Mouse (Mus musculus) embryonic facial prominence, embryonic 10.5 days (tissue): ENCODE data around the gene Cux1. TPM values are rescaled to one million over a fixed set of nuclear protein-coding genes. Genes with fewer than 3 reads are reported as not detected.

Experiments
- DNase-seq: peaks from one replicate; pipeline ENCODE4 v3.0.0-alpha.2; 2017; ENCODE audit warnings: low spot score
- H3K27ac ChIP-seq: fragments of 300-500 bp; sonication (generic); replicated peaks from 2 replicates; pipeline ENCODE4 v1.5.1; 2016; ENCODE audit warnings: mild to moderate bottlenecking
- H3K27me3 ChIP-seq: fragments of 300-500 bp; sonication (generic); replicated peaks from 2 replicates; pipeline ENCODE4 v1.6.1; 2016; ENCODE audit warnings: low read depth, mild to moderate bottlenecking; ENCODE audit not compliant: poor library complexity, severe bottlenecking
- H3K36me3 ChIP-seq: fragments of 300-500 bp; sonication (generic); replicated peaks from 2 replicates; pipeline ENCODE4 v1.6.1; 2016; ENCODE audit warnings: mild to moderate bottlenecking, moderate library complexity
- H3K4me1 ChIP-seq: fragments of 300-500 bp; sonication (generic); 2 replicates; pipeline ENCODE4 v1.6.1; 2016
- H3K4me3 ChIP-seq: fragments of 300-500 bp; sonication (generic); 2 replicates; pipeline ENCODE4 v1.5.1; 2016; ENCODE audit warnings: mild to moderate bottlenecking, moderate library complexity
- H3K9me3 ChIP-seq: fragments of 300-500 bp; sonication (generic); 2 replicates; pipeline ENCODE4 v1.6.1; 2016; ENCODE audit warnings: mild to moderate bottlenecking
- WGBS: fragments of 180-500 bp; shearing (Covaris S2); methylation state at CpG from one replicate; pipeline ENCODE4 v1.1.7; 2016; 5-methylcytosine and 5-hydroxymethylcytosine counted together
- polyA plus RNA-seq: library from polyadenylated mRNA; unstranded; fragments of >200 nt; fragmentation: Nextera tagmentation; extraction: Ambion mirVana; gene quantifications from 2 replicates; pipeline ENCODE4 v1.2.1, GENCODE M21; 2016

Gene Cux1
- polyA plus RNA-seq, 1 experiment from 2014 or later = 75.3 TPM

- Histone ChIP-seq H3K27ac (peak overlapping the region; percentile 88), H3K4me1 (peaks cover 63% of the 10 kb centered on the region), H3K27me3 (no peaks in the 10 kb centered on the region), H3K4me3 (peak overlapping the region; percentile 79), H3K36me3 (peaks cover 12% of the 10 kb centered on the region), H3K9me3 (no peaks in the 10 kb centered on the region)
- under 1% methylated on average over 56 of the region's 57 CpGs for WGBS
- peak; percentile 94 for DNase-seq
Measured at GRCm38 (mm10) chr5:136244762-136245540, 322.3 kb downstream of the Cux1 start.

- no peaks in the 10 kb centered on the region for H3K9me3 ChIP-seq
- H3K36me3 ChIP-seq = peaks cover 7% of the 10 kb centered on the region
- WGBS = under 1% methylated on average over 67 of the region's 67 CpGs
- peak overlapping the region; percentile 79 for H3K4me3 ChIP-seq
- H3K27me3 ChIP-seq = no peaks in the 10 kb centered on the region
- H3K4me1 ChIP-seq = peaks cover 63% of the 10 kb centered on the region
- H3K27ac ChIP-seq = peak overlapping the region; percentile 88
- peak; percentile 75 for DNase-seq
Measured at GRCm38 (mm10) chr5:136243851-136244761, 323.2 kb downstream of the Cux1 start.

DNA sequence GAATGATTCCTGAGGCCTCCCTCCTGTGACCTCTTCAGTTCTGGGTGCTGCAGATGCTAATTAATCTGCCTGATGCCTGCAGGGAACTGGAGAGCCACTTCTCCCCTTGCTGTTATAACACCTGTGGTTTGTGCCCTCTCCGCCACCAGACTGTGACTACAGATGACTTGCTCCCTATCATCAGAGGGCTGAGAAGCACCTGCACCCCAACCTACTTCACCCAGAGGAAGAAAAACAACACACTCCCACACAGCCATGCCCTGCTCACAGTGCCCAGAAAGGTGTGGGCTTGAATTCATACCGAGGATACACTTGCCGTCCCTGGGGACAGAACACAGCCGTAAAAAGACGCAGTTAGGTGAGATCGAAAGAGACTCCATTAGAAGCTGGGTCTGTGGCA lies 326.1 kb downstream of the Cux1 start:
- H3K4me1 ChIP-seq = peaks cover 68% of the 10 kb centered on the region
- peaks cover 5% of the 10 kb centered on the region for H3K27me3 ChIP-seq
- H3K36me3 ChIP-seq = peaks cover 7% of the 10 kb centered on the region; the same call in 1 of the 2 replicates
- no peak for DNase-seq
- no peak overlapping the region for H3K27ac ChIP-seq
- WGBS = 86% methylated on average over 6 of the region's 6 CpGs
- H3K9me3 ChIP-seq = no peaks in the 10 kb centered on the region
- H3K4me3 ChIP-seq = no peak overlapping the region

GRCm38 (mm10) chr5:136240381-136240780 lies 326.9 kb downstream of the Cux1 start:
- Histone ChIP-seq H3K4me1 (peaks cover 60% of the 10 kb centered on the region), H3K27me3 (peaks cover 5% of the 10 kb centered on the region), H3K4me3 (no peak overlapping the region), H3K36me3 (peaks cover 7% of the 10 kb centered on the region; the same call in 1 of the 2 replicates), H3K9me3 (no peaks in the 10 kb centered on the region), H3K27ac (no peak overlapping the region)
- DNase-seq = peak; percentile 30
- WGBS = 53% methylated on average over 1 of the region's 1 CpGs

DNA sequence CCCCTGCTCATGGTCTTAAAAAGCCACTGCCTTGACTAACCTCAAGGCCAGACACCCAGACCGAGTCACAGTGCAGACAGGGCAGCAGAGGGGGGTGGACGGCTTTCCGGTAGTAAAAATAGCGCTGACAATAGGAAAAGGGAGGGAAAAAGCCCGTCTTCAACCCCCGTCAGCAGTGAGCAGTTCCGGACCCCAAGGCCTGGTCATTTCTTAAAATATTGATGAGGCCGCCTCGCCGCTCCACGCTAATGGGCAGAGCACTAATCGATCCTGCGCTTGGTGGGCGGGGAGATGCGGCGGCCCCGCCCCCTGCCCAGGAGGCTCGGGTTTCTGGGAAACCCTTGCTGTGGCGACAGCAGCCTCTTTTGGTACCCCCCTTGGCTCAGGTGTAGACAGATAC lies 329.7 kb downstream of the Cux1 start:
- Histone ChIP-seq H3K36me3 (peaks cover 11% of the 10 kb centered on the region; the same call in 1 of the 2 replicates), H3K27me3 (peaks cover 19% of the 10 kb centered on the region), H3K4me1 (peaks cover 53% of the 10 kb centered on the region), H3K27ac (no peak overlapping the region; the same call in 1 of the 2 replicates), H3K4me3 (peak overlapping the region; percentile 53), H3K9me3 (no peaks in the 10 kb centered on the region)
- WGBS = 1% methylated on average over 19 of the region's 19 CpGs
- DNase-seq = peak; percentile 47

- DNase-seq = no peak
- no peak overlapping the region for H3K27ac ChIP-seq
- H3K9me3 ChIP-seq = no peaks in the 10 kb centered on the region
- no peak overlapping the region for H3K4me3 ChIP-seq
- H3K4me1 ChIP-seq = peaks cover 54% of the 10 kb centered on the region
- H3K36me3 ChIP-seq = peaks cover 14% of the 10 kb centered on the region
- 82% methylated on average over 5 of the region's 5 CpGs for WGBS
- peaks cover 28% of the 10 kb centered on the region for H3K27me3 ChIP-seq
Measured at GRCm38 (mm10) chr5:136236611-136237010, 330.7 kb downstream of the Cux1 start.

DNA sequence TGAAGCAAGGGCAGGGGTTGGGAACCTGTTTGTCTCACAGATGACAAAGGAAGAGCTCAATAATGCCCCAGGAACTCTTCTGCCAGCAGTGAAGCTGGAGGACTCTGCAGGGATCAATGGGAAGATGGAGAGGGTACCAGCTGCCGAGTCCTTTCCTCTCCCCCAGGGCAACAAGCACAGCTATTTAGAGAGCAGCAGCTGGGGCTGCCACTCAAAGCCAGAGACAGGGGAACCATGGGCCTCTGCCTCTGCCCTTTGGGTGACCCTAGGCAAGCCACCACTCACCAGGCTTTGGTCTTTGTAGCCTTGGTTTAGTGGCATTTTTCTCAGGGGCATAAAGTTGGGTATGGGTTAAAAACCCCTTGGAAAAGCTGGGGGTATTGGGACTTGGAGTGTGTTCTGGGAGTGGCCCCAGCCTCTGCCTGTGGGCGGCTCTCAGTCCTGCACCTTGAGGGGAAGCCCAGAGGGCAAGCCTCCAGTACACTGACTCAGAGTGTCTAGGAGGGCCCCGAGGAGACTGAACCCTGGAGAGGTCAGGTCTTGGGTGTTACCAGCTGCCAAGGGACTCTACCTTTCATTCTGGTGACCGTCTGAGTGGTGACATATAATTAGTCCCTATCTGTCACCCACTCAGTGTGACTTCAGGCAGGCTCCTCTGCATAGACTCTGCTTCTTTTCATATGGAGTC lies 336.8 kb downstream of the Cux1 start:
- peaks cover 34% of the 10 kb centered on the region for H3K27me3 ChIP-seq
- peaks cover 25% of the 10 kb centered on the region for H3K4me1 ChIP-seq
- WGBS = 61% methylated on average over 4 of the region's 4 CpGs
- DNase-seq = peak; percentile 22
- H3K4me3 ChIP-seq = no peak overlapping the region
- no peaks in the 10 kb centered on the region for H3K9me3 ChIP-seq
- H3K36me3 ChIP-seq = peaks cover 67% of the 10 kb centered on the region
- H3K27ac ChIP-seq = no peak overlapping the region

DNA sequence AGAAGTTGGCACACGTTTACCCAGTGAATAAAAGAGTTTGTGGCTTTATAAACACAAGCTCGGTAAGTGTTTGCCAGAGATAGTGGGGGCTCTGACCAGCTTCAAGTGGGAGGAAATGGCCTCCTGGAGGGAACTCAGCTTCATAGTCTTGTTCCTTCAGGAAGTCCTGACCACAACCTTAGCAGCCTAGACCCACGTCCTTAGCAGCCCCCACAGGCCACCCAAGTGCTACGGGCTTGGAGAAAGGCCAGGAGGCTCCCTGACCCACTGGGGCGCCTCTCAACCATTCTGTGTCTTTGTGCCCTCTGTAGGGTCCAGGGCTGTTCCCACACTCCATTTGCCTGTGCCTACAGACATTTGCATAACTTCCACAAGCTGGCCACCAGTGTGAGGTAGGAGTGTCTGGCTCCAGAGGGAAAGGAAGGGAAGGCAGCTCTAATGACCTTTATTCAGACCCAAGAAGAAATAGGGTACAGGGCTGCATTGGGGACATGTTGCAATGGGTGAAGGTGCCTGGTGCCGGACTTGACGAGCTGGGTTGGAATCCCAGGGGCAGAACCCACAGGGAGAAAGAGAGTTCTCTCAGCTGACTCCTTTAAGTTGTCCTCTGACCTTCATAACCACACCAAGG lies 340.9 kb downstream of the Cux1 start:
- H3K36me3 ChIP-seq = peaks cover 97% of the 10 kb centered on the region

DNA sequence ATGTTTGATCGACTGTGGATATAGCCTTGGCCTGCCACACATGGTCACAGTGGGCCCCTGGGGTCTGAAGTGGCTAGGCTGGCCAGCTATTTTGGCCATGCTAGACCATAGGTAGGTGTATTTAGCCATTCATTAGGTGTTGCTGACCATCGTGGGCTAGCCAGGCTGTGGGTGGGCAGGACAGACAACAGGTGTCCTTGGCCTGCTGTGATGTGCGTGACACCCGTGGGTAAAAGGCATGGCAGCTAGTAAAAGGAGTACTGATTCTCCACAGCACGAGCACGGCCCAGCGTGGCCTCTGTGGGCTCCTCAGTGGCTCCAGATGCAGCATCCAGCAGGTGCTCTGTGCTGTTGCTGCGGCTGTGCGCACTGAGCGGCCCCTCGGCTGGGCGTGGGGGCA lies 348.7 kb downstream of the Cux1 start:
- WGBS = 83% methylated on average over 12 of the region's 12 CpGs

More for the DNA sequence above, 340.9 kb downstream of the Cux1 start:
- H3K27ac ChIP-seq = no peak overlapping the region
- no peaks in the 10 kb centered on the region for H3K9me3 ChIP-seq
- peaks cover 8% of the 10 kb centered on the region for H3K27me3 ChIP-seq
- no peak for DNase-seq
- H3K4me3 ChIP-seq = no peak overlapping the region
- 83% methylated on average over 7 of the region's 7 CpGs for WGBS
- peaks cover 5% of the 10 kb centered on the region for H3K4me1 ChIP-seq

GRCm38 (mm10) chr5:136217932-136218381 lies 349.3 kb downstream of the Cux1 start:
- WGBS = 75% methylated on average over 4 of the region's 4 CpGs
- DNase-seq = no peak
- Histone ChIP-seq H3K4me1 (no peaks in the 10 kb centered on the region), H3K27me3 (no peaks in the 10 kb centered on the region), H3K4me3 (no peak overlapping the region), H3K36me3 (peaks cover 50% of the 10 kb centered on the region), H3K27ac (no peak overlapping the region), H3K9me3 (peaks cover 13% of the 10 kb centered on the region)

More for the DNA sequence above, 348.7 kb downstream of the Cux1 start:
- Histone ChIP-seq H3K4me1 (no peaks in the 10 kb centered on the region), H3K9me3 (peaks cover 13% of the 10 kb centered on the region), H3K36me3 (peaks cover 56% of the 10 kb centered on the region), H3K27ac (no peak overlapping the region), H3K27me3 (no peaks in the 10 kb centered on the region), H3K4me3 (no peak overlapping the region)
- DNase-seq = no peak

GRCm38 (mm10) chr5:136217004-136217665 lies 350.2 kb downstream of the Cux1 start:
- WGBS = 87% methylated on average over 18 of the region's 18 CpGs
- Histone ChIP-seq H3K27ac (no peak overlapping the region), H3K4me1 (no peaks in the 10 kb centered on the region)

More at GRCm38 (mm10) chr5:136217004-136217665, 350.2 kb downstream of the Cux1 start:
- H3K4me3 ChIP-seq = no peak overlapping the region
- H3K27me3 ChIP-seq = no peaks in the 10 kb centered on the region
- no peak for DNase-seq
- H3K36me3 ChIP-seq = peaks cover 42% of the 10 kb centered on the region
- H3K9me3 ChIP-seq = peaks cover 13% of the 10 kb centered on the region
